Mouse (Mus musculus): ENCODE measurements around the gene Panx3. TPM values are rescaled to one million over a fixed set of nuclear protein-coding genes. Genes with fewer than 3 reads are reported as not detected.
A peak's percentile ranks its signal among the peaks of the same experiment; 100 is the strongest.

Gene Panx3
- not detected for polyA plus RNA-seq (2021)

- POLR2A ChIA-PET = no interaction called here
- ATAC-seq = no peak
- no peak for DNase-seq (ENCODE audit: low read depth, low spot score)
- CTCF ChIA-PET = no interaction called here
- H3K27me3 ChIP-seq = peaks cover 4% of the 10 kb centered on the region
- no peak for TF ChIP-seq CTCF (IDR thresholded peaks at IDR 0.05)
- in situ Hi-C loops (cut with MboI; ENCODE audit: low pct_unique_long_range_greater_than_20kb) = no loop called here
These were observed at the start of gene Panx3 for GRCm38 (mm10) chr9:37669115-37669514. TSS of gene Panx3 (minus strand) at chr9:37669235.

- ChIA-PET CTCF (no interaction called here), POLR2A (no interaction called here)
- in situ Hi-C loops (cut with MboI; ENCODE audit: low pct_unique_long_range_greater_than_20kb) = no loop called here
- DNase-seq (ENCODE audit: low read depth, low spot score) = no peak
- TF ChIP-seq CTCF (IDR thresholded peaks at IDR 0.05) = no peak
- no peak for ATAC-seq
- peaks cover 9% of the 10 kb centered on the region for H3K27me3 ChIP-seq
These were observed 47.1 kb upstream of the Panx3 start, which contains the start of gene Olfr160 for GRCm38 (mm10) chr9:37716150-37716549. TSS of gene Olfr160 (minus strand) at chr9:37716250.

- ChIA-PET POLR2A (interaction anchor here (0.8 kb wide), 1 partner anchor 241 kb away, joined by 4 read pairs; no protein-coding TSS in a partner anchor), CTCF (interaction anchor here (0.6 to 2.1 kb wide), 9 partner anchors 9 to 251 kb away, joined by 3 to 6 read pairs (median 4); no protein-coding TSS in a partner anchor)
- no peaks in the 10 kb centered on the region for H3K27me3 ChIP-seq
- peak; percentile 72 for TF ChIP-seq CTCF (IDR thresholded peaks at IDR 0.05)
- DNase-seq (ENCODE audit: low read depth, low spot score) = no peak
- no peak for ATAC-seq
- in situ Hi-C loops (cut with MboI; ENCODE audit: low pct_unique_long_range_greater_than_20kb) = loop anchor here (5.0 kb wide), 1 partner anchor 242 kb away; no protein-coding TSS in a partner anchor
These were observed 21.1 kb upstream of the Panx3 start for GRCm38 (mm10) chr9:37689970-37690686.

GRCm38 (mm10) chr9:37687941-37688303 is 18.9 kb upstream of the Panx3 start:
- POLR2A ChIA-PET = no interaction called here
- no peak for DNase-seq (ENCODE audit: low read depth, low spot score)
- ATAC-seq = no peak
- no peaks in the 10 kb centered on the region for H3K27me3 ChIP-seq
- in situ Hi-C loops (cut with MboI; ENCODE audit: low pct_unique_long_range_greater_than_20kb) = loop anchor here (5.0 kb wide), 1 partner anchor 244 kb away; no protein-coding TSS in a partner anchor
- TF ChIP-seq CTCF (IDR thresholded peaks at IDR 0.05) = peak; percentile 30
- CTCF ChIA-PET = no interaction called here

- ATAC-seq (no peak), DNase-seq (ENCODE audit: low read depth, low spot score) (no peak)
- TF ChIP-seq CTCF (IDR thresholded peaks at IDR 0.05) = no peak
- H3K27me3 ChIP-seq = no peaks in the 10 kb centered on the region
- in situ Hi-C loops (cut with MboI; ENCODE audit: low pct_unique_long_range_greater_than_20kb) = loop anchor here (5.0 kb wide), 1 partner anchor 245 kb away; no protein-coding TSS in a partner anchor
- ChIA-PET POLR2A (no interaction called here), CTCF (no interaction called here)
These were observed 18.4 kb upstream of the Panx3 start for GRCm38 (mm10) chr9:37687288-37687940.

- CTCF ChIA-PET = interaction anchor here (1.3 to 2.0 kb wide), 2 partner anchors 9 kb away, joined by 3 to 4 read pairs; no protein-coding TSS in a partner anchor
- ATAC-seq = no peak
These were observed 12.1 kb upstream of the Panx3 start for GRCm38 (mm10) chr9:37681123-37681522.

GRCm38 (mm10) chr9:37675287-37675686 is 6.3 kb upstream of the Panx3 start:
- in situ Hi-C loops (cut with MboI; ENCODE audit: low pct_unique_long_range_greater_than_20kb) = no loop called here
- POLR2A ChIA-PET = no interaction called here
- ATAC-seq = no peak
- peaks cover 10% of the 10 kb centered on the region for H3K27me3 ChIP-seq
- no peak for TF ChIP-seq CTCF (IDR thresholded peaks at IDR 0.05)
- CTCF ChIA-PET = no interaction called here
- no peak for DNase-seq (ENCODE audit: low read depth, low spot score)

More at GRCm38 (mm10) chr9:37681123-37681522, 12.1 kb upstream of the Panx3 start:
- DNase-seq (ENCODE audit: low read depth, low spot score) = no peak
- in situ Hi-C loops (cut with MboI; ENCODE audit: low pct_unique_long_range_greater_than_20kb) = no loop called here
- no peak for TF ChIP-seq CTCF (IDR thresholded peaks at IDR 0.05)
- peaks cover 6% of the 10 kb centered on the region for H3K27me3 ChIP-seq
- POLR2A ChIA-PET = no interaction called here

GRCm38 (mm10) chr9:37670261-37670660 is 1.2 kb upstream of the Panx3 start:
- no peak for TF ChIP-seq CTCF (IDR thresholded peaks at IDR 0.05)
- in situ Hi-C loops (cut with MboI; ENCODE audit: low pct_unique_long_range_greater_than_20kb) = no loop called here
- DNase-seq (ENCODE audit: low read depth, low spot score) (no peak), ATAC-seq (no peak)
- peaks cover 4% of the 10 kb centered on the region for H3K27me3 ChIP-seq
- POLR2A ChIA-PET = no interaction called here
- CTCF ChIA-PET = no interaction called here

GRCm38 (mm10) chr9:37669678-37670077 is 643 bp upstream of the Panx3 start:
- peaks cover 4% of the 10 kb centered on the region for H3K27me3 ChIP-seq
- POLR2A ChIA-PET = no interaction called here
- TF ChIP-seq CTCF (IDR thresholded peaks at IDR 0.05) = no peak
- ATAC-seq = no peak
- DNase-seq (ENCODE audit: low read depth, low spot score) = no peak
- in situ Hi-C loops (cut with MboI; ENCODE audit: low pct_unique_long_range_greater_than_20kb) = no loop called here
- CTCF ChIA-PET = no interaction called here

- in situ Hi-C loops (cut with MboI; ENCODE audit: low pct_unique_long_range_greater_than_20kb) = no loop called here
- ChIA-PET POLR2A (no interaction called here), CTCF (no interaction called here)
- ATAC-seq (no peak), DNase-seq (ENCODE audit: low read depth, low spot score) (no peak)
- no peak for TF ChIP-seq CTCF (IDR thresholded peaks at IDR 0.05)
- H3K27me3 ChIP-seq = no peaks in the 10 kb centered on the region
These were observed 3.0 kb downstream of the Panx3 start for GRCm38 (mm10) chr9:37666045-37666444.

GRCm38 (mm10) chr9:37664604-37665003 is 4.4 kb downstream of the Panx3 start:
- no peak for TF ChIP-seq CTCF (IDR thresholded peaks at IDR 0.05)
- in situ Hi-C loops (cut with MboI; ENCODE audit: low pct_unique_long_range_greater_than_20kb) = no loop called here
- ChIA-PET CTCF (no interaction called here), POLR2A (no interaction called here)
- ATAC-seq (peak; percentile 92), DNase-seq (ENCODE audit: low read depth, low spot score) (no peak)
- H3K27me3 ChIP-seq = no peaks in the 10 kb centered on the region

All from Patski (cell line).